Mouse (Mus musculus) adrenal gland, postnatal 14 days (tissue): ENCODE data around the gene Blm. TPM values are rescaled to one million over a fixed set of nuclear protein-coding genes. Genes with fewer than 3 reads are reported as not detected.
A peak's percentile ranks its signal among the peaks of the same experiment; 100 is the strongest.

Experiments
- DNase-seq: peaks from one replicate; pipeline ENCODE4 v3.0.0; 2021; ENCODE audit warnings: mixed read lengths
- long read RNA-seq, 2 experiments: library from polyadenylated mRNA; stranded (forward); transcript quantifications; one replicate each; pipeline ENCODE4 v2.0.0; 2021
- total RNA-seq: library from RNA; stranded (reverse); gene quantifications from 2 replicates; pipeline ENCODE4 v1.2.3, GENCODE M21; 2021

Blm gene
- 6.0 and 6.4 TPM in 2 replicates for total RNA-seq
- long read RNA-seq, experiment 1, full-length matches to known transcripts, result 3 of 7 reads
- long read RNA-seq, experiment 1, partial matches to known transcripts, result 2 of 7 reads
- long read RNA-seq, experiment 1, other reads (novel, unspliced or antisense), result 2 of 7 reads
- long read RNA-seq, experiment 2, partial matches to known transcripts, result 2 of 2 reads
- long read RNA-seq, experiment 2, other reads (novel, unspliced or antisense), result 0 of 2 reads

DNA sequence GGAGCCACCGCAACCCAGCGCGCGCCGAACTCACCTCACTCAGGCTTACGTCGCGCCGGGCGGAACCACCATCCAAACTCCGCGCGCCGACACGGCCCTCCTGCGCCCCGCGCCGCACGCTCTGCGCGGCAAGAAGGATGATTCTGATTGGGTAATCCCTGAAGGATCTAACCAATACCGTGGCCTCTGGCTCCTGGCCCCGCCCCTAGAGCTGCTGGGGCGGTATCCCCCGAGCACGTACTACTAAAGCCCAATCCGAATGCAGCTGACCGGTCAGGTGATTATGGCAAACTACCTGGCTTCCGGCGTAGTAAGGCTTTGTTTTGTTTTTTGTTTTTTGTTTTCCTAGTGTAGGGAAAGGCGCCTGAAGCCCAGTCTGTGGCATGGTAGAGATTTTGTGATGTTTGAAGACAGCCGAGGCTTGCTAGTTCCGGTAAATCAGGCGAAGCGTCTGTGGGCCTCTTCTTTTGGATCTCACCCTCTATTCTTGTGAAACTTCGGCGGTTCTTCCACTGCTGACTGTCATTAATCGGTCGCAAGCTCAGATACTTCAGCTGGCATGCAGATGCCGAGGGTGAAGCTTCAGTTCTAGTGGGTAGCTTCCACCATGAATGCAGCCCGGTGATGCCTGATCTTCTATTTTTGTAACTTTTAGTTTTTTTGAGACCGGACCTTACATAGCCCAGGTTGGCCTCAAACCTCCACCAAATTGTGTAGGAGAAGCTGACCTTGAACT, at the start of gene Blm:
Gene Blm (minus strand): TSS at position 111 of the 736 bp plus-strand sequence.
- DNase-seq, result peak; percentile 98

DNA sequence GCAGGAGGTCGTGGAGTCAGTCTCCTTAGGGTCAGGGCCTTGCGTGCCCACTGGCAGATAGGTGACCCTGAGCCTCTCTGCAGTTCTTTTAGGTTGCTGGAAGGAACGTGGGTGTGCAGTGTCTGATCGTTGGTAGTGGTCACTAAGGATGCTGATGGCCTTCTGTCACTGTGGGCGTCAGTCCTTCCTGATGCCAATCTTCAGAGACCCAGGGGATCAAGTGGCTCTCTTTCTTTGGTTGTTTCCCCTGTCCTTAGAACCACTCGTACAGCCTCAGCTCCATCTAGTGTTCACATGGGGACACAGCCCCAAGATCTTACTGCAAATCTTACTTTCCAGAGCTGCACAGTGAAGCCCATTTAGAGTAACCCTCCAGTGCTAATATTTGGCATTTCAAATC, 49.1 kb upstream of the Blm start:
- peak; percentile 57 for DNase-seq

- DNase-seq, result peak; percentile 57
Observed at GRCm38 (mm10) chr7:80582821-80583451, 48.0 kb upstream of the Blm start.

GRCm38 (mm10) chr7:80580368-80580767, 45.4 kb upstream of the Blm start:
- DNase-seq, result peak; percentile 73

DNA sequence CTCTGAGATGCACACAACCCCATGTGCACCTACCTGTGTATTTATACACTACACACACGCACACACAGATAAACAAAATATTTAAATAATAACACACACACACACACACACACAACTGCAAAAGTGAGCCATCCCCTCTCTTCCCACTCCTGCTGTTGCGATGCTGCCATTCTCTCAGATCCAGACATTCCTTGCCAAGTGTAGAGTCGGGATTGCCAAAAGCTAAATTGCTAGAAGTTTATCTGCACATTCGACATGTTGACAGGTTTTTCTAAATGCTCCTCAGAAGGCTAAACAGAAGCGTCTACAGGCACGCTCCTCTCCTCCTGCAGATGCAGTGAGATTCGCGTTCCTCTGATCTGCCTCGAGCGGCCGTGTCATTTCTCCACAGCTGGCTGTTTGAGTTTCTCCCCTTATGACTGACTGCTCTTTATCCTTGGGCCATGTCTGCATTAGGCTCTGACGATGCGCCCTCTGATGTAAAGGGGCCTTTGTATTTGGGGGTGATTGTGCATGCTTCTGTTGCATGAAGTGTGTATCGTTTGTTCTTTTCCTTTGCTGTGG, 42.6 kb upstream of the Blm start:
- no peak for DNase-seq

DNA sequence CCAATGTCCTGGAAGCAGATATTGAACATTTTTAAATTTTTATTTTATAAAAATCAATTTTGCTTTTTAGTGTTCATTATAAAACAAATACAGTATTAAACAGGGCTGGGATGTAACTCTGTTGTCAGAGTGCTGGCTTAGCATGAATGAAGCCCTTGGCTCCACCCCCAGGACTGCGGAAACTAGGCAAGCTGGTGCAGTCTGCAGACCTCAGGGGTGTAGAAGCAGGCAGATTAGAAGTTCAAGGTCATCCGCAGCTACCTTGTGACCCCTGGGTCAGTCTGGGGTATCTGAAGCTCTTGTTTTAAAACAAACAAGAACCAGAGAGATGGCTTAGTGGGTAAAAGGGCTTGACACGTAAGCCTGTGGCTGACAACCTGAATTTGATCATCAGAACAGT, 41.7 kb upstream of the Blm start:
- DNase-seq, result no peak

DNA sequence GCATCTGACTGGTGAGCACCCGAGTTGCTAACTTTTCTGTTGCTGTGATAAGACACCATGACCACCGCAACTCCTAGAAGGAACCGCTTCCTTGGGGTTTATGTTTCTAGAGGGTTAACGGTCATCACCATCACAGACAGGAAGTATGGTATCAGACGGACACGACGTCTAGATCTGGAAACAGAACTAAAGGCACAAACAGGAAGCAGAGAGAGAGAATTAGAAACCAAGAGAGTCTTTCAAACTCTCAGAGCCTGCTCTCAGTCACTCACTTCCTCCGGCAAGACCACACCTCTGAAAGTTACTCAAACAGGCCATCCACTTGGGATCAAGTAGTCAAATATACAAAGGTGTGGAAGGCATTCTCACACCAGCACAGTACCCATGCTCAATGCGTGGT, 40.8 kb upstream of the Blm start:
- DNase-seq, result no peak

- DNase-seq, result no peak
Observed at GRCm38 (mm10) chr7:80573076-80573475, 38.2 kb upstream of the Blm start.

GRCm38 (mm10) chr7:80567982-80568381, 33.1 kb upstream of the Blm start:
- no peak for DNase-seq

GRCm38 (mm10) chr7:80561931-80562330, 27.0 kb upstream of the Blm start:
- peak; percentile 46 for DNase-seq

DNA sequence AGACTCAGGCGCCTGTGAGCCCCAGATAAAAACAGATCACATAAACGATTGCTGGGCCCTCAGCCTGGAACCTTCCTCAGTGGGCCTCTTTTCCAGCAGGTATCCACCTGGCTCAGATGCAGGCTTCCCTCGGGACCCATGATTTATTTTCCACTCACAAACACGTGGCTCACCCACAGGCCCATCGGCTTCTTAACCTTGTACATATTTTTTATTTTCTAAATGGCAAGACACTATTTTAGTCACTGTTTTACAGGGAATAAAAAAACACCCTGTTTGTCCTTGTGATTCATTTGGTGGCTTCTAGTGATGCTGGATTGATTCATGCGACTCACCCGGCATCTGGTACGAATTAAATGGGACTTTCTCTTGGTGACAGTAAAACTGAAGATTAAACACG, 26.4 kb upstream of the Blm start:
- no peak for DNase-seq

DNA sequence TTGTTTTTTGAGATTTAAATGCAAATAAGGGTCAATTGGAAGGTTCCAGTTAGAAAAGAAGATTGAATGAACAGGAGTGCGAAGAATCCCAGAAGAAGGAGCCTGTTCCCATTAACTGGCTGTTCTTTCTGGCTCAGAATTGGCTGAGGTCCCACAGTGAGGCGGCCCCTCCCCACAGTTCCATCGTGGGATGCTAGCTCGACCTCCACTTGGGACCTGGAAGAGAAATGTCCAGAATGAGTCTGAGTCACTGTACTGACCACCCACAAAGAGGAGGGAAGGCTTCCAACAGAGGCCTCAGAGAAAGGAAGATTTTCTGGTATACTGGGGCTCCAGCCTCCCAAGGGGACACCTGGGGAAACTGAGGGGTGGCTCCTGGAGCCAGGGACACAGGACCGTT, 23.7 kb upstream of the Blm start:
- no peak for DNase-seq

- peak; percentile 17 for DNase-seq
Observed at GRCm38 (mm10) chr7:80558101-80558500, 23.2 kb upstream of the Blm start.

DNA sequence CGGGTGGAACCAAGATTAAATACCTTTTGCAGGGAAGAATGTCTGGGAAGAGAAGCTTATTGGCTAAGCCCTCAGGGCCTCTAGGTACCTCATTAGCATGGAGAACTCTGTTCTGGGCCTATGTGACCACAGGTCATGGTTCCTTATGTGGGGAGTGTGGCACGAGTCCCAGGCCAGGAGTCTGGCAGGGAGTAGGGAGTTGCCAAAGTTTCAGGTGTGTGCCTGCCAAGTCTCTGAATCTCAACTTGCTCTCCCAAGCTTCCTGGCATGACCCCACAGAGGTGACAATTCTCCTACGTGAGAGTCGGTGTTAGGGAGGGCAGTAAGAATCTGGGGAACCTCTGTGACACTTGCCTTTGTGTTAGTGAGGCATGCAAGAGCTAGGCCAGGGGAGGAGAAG, 22.2 kb upstream of the Blm start:
- peak; percentile 48 for DNase-seq

GRCm38 (mm10) chr7:80556166-80556565, 21.2 kb upstream of the Blm start:
- peak; percentile 43 for DNase-seq

GRCm38 (mm10) chr7:80555146-80555545, 20.2 kb upstream of the Blm start:
- no peak for DNase-seq

- no peak for DNase-seq
Observed at GRCm38 (mm10) chr7:80554180-80555021, 19.5 kb upstream of the Blm start.

GRCm38 (mm10) chr7:80548513-80549260, 13.8 kb upstream of the Blm start:
- DNase-seq, result no peak

DNA sequence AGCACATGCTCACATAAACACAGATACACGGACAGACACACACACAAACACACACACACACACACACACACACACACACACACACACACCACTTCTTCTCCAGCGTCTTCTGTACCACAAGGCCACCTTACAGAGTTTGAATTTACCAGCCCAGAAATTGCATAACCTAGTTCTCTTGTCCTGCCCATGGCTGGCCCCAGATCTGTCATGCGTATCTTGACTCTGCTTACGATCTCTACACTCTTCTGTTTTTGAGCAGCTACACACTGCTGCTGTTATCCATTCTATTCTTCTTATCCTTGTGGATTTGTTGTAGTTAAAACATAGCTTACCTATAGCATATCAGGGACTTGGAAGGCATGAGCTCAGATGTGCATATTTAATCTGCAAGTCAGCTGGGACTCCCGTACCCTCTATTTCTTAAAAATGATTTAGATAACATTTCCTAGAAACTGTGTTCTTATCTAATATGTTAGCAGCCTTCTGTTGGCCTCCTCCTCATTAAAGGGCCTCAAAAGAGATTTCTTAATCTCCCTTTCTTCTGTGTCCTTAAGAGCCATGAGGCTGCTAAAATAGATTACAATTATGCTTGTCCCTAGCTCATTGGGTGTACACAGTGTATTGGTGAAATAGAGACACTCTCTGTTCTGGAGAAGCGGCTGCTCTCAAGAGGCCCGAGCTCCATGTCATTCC, 7.4 kb upstream of the Blm start:
- DNase-seq, result no peak

- DNase-seq, result no peak
Observed at GRCm38 (mm10) chr7:80539581-80539980, 4.7 kb upstream of the Blm start.
